Mouse (Mus musculus): Measurements from ENCODE around the gene Casq2. TPM values are rescaled to one million over a fixed set of nuclear protein-coding genes. Genes with fewer than 3 reads are reported as not detected.

The Casq2 gene
- polyA plus RNA-seq, 1 experiment from 2014 or later, result 7.0 TPM

DNA sequence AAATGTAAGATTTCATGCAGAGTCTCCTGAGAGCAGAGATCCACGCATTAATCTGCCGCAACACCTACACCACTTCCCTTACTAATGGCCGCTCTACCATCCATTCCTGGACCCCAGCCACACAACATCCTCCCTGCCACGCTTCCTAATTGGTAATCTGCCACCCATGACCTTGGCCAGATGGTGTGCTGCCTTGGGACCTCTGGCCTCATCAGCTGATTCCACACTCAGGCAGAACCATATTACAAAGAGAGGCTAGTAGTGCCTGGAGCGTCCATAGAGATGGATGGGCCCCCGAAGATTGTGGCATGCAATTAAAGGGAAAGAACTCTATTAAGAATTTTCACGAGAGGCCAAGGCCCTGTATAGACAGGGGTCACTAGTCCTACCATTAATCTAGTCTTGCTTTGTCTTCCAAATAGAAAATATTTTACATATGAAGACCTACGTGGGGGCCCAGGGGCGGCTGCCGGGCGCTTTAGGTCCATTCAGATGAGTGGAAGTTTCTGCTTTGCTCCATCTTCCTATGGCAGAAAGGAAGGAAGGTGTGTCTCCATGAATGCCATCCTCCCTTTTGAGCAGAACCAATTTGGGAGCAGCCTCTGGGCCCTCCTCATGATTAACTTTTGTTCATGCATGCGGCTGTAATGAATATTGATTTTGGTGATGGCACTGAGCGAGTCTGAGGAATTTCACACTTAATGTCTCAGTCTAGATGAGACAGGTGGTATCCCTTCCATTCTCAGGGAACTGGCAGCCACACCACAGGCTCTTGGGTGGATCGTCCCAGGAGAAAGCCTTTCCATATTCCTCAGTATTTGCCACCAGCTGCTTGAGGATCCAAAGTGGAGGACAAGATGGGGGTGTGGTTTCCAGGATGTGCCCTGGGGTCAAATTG is 36.8 kb upstream of the Casq2 start:
- DNase-seq (ENCODE audit: low spot score), result no peak
- no peak for ATAC-seq
- TF ChIP-seq EP300 (IDR thresholded peaks at IDR 0.05) (no peak), CTCF (IDR thresholded peaks at IDR 0.05) (no peak)
- Histone ChIP-seq H3K4me1 (ENCODE audit: insufficient read depth, low read depth, low read length) (no peaks in the 10 kb centered on the region), H3K27me3 (replicated peaks; ENCODE audit: insufficient read depth, low read length) (no peaks in the 10 kb centered on the region), H3K4me3 (ENCODE audit: low read depth, low read length) (no peak overlapping the region), H3K27ac (ENCODE audit: low read length) (no peak overlapping the region), H3K9me3 (ENCODE audit: low read length) (no peaks in the 10 kb centered on the region), H3K4me2 (replicated peaks; ENCODE audit: low read depth, low read length) (no peak overlapping the region), H3K36me3 (ENCODE audit: insufficient read depth, low read length) (no peaks in the 10 kb centered on the region), H3K9ac (replicated peaks; ENCODE audit: low read depth) (no peak overlapping the region)
- WGBS, result 81% methylated on average over 14 of the region's 14 CpGs

DNA sequence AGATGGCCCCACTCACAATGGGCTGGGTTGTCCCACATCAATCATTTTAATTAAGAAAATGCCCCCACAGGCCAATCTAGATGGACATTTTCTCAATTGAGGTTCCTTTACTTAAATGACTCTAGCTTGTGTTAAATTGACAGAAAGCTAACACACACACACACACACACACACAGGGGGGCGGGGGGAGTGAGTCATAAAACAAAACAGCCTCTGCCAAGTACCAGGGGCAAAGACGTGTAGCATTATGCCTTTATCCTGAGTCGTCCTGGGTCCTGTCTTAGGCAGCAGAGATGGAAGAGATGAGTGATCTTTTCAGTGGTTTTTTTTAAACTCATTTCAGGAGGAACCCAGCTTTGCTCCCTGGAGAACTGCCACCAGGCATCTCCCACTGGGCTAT is 34.2 kb upstream of the Casq2 start:
- DNase-seq (ENCODE audit: low spot score) (no peak), ATAC-seq (no peak)
- Histone ChIP-seq H3K4me3 (ENCODE audit: low read depth, low read length) (no peak overlapping the region), H3K36me3 (ENCODE audit: insufficient read depth, low read length) (no peaks in the 10 kb centered on the region), H3K9me3 (ENCODE audit: low read length) (no peaks in the 10 kb centered on the region), H3K9ac (replicated peaks; ENCODE audit: low read depth) (no peak overlapping the region), H3K27ac (ENCODE audit: low read length) (no peak overlapping the region), H3K4me2 (replicated peaks; ENCODE audit: low read depth, low read length) (no peak overlapping the region), H3K27me3 (replicated peaks; ENCODE audit: insufficient read depth, low read length) (no peaks in the 10 kb centered on the region), H3K4me1 (ENCODE audit: insufficient read depth, low read depth, low read length) (no peaks in the 10 kb centered on the region)
- 54% methylated on average over 3 of the region's 3 CpGs for WGBS
- TF ChIP-seq EP300 (IDR thresholded peaks at IDR 0.05) (no peak), CTCF (IDR thresholded peaks at IDR 0.05) (no peak)

DNA sequence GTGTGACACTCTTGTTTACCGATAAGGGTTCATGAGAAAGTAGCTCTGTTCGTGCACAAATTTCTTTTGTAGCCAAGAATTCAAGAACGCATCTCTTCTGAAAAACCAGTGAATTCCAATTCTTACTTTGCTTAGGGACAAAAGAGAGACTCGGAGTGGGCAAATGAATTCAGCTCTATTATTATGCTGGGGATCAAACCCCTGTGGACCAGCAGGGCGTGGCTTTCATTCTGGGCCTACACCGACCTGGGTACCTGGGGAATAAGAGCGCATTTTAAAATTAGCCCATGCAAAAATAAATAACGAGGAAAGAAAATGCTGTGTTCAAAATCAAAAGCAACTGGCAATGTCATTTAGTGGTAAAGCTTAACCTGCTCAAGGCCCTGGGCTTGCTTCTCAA is 32.9 kb upstream of the Casq2 start:
- DNase-seq (ENCODE audit: low spot score) (no peak), ATAC-seq (no peak)
- no peak overlapping the region for H3K9ac ChIP-seq (replicated peaks; ENCODE audit: low read depth)
- H3K4me1 ChIP-seq (ENCODE audit: insufficient read depth, low read depth, low read length), result no peaks in the 10 kb centered on the region
- H3K27ac ChIP-seq (ENCODE audit: low read length), result no peak overlapping the region
- no peak overlapping the region for H3K4me2 ChIP-seq (replicated peaks; ENCODE audit: low read depth, low read length)
- WGBS, result 51% methylated on average over 8 of the region's 8 CpGs
- TF ChIP-seq EP300 (IDR thresholded peaks at IDR 0.05), result no peak
- no peak for TF ChIP-seq CTCF (IDR thresholded peaks at IDR 0.05)
- H3K9me3 ChIP-seq (ENCODE audit: low read length), result no peaks in the 10 kb centered on the region
- H3K4me3 ChIP-seq (ENCODE audit: low read depth, low read length), result no peak overlapping the region
- no peaks in the 10 kb centered on the region for H3K27me3 ChIP-seq (replicated peaks; ENCODE audit: insufficient read depth, low read length)
- no peaks in the 10 kb centered on the region for H3K36me3 ChIP-seq (ENCODE audit: insufficient read depth, low read length)

DNA sequence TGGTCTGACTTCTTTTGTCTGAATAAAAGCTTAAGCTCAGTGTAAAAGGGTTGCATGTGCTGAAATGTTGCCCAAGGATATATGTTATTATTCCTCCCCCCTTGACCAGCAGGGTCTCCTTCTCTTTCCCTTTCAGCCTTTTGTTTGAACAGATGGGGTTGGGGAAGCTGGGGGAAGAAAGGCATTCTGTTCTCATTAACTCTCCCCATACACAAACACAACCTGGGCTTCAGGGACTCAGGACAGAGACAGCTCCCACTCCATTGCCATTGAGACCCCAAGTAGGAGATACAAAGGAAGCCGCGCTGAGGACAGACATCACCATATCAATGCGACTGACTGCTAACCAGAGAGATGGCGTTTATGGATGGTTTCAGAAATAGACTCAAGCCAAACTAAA is 30.3 kb upstream of the Casq2 start:
- H3K27ac ChIP-seq (ENCODE audit: low read length), result no peak overlapping the region
- TF ChIP-seq EP300 (IDR thresholded peaks at IDR 0.05) (no peak), CTCF (IDR thresholded peaks at IDR 0.05) (no peak)
- no peaks in the 10 kb centered on the region for H3K4me1 ChIP-seq (ENCODE audit: insufficient read depth, low read depth, low read length)
- ATAC-seq (no peak), DNase-seq (ENCODE audit: low spot score) (no peak)
- no peak overlapping the region for H3K4me2 ChIP-seq (replicated peaks; ENCODE audit: low read depth, low read length)
- no peak overlapping the region for H3K4me3 ChIP-seq (ENCODE audit: low read depth, low read length)
- H3K9me3 ChIP-seq (ENCODE audit: low read length), result no peaks in the 10 kb centered on the region
- no peak overlapping the region for H3K9ac ChIP-seq (replicated peaks; ENCODE audit: low read depth)
- no peaks in the 10 kb centered on the region for H3K36me3 ChIP-seq (ENCODE audit: insufficient read depth, low read length)
- 56% methylated on average over 4 of the region's 4 CpGs for WGBS
- H3K27me3 ChIP-seq (replicated peaks; ENCODE audit: insufficient read depth, low read length), result no peaks in the 10 kb centered on the region

DNA sequence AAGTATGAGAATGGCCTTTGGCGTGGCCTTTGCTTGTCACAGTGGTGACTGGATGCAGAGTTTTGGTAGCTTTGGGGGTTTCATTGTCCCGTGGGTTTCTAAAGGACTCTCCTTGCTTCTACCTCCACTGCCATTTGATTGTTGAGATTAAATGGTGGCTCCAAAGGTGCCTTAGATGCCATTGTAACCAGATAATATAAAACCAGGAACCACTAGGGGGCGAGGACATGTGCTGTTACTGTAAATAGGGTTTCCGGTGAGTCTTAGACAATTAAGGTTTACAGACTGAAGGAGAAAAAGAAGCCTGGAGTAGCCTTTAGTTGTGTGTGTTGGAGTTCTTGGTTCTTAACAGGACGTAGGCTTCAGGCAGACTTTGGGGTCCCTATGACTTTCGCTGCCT is 26.1 kb upstream of the Casq2 start:
- no peak overlapping the region for H3K27ac ChIP-seq (ENCODE audit: low read length)
- H3K36me3 ChIP-seq (ENCODE audit: insufficient read depth, low read length), result no peaks in the 10 kb centered on the region
- H3K4me2 ChIP-seq (replicated peaks; ENCODE audit: low read depth, low read length), result no peak overlapping the region
- H3K9me3 ChIP-seq (ENCODE audit: low read length), result no peaks in the 10 kb centered on the region
- no peaks in the 10 kb centered on the region for H3K27me3 ChIP-seq (replicated peaks; ENCODE audit: insufficient read depth, low read length)
- H3K4me1 ChIP-seq (ENCODE audit: insufficient read depth, low read depth, low read length), result no peaks in the 10 kb centered on the region; the same call in 1 of the 2 replicates
- H3K4me3 ChIP-seq (ENCODE audit: low read depth, low read length), result no peak overlapping the region
- DNase-seq (ENCODE audit: low spot score), result no peak
- no peak for ATAC-seq
- TF ChIP-seq CTCF (IDR thresholded peaks at IDR 0.05) (peak; percentile 40; the same call in 1 of the 2 replicates), EP300 (IDR thresholded peaks at IDR 0.05) (no peak)
- WGBS, result 77% methylated on average over 6 of the region's 6 CpGs
- no peak overlapping the region for H3K9ac ChIP-seq (replicated peaks; ENCODE audit: low read depth)

DNA sequence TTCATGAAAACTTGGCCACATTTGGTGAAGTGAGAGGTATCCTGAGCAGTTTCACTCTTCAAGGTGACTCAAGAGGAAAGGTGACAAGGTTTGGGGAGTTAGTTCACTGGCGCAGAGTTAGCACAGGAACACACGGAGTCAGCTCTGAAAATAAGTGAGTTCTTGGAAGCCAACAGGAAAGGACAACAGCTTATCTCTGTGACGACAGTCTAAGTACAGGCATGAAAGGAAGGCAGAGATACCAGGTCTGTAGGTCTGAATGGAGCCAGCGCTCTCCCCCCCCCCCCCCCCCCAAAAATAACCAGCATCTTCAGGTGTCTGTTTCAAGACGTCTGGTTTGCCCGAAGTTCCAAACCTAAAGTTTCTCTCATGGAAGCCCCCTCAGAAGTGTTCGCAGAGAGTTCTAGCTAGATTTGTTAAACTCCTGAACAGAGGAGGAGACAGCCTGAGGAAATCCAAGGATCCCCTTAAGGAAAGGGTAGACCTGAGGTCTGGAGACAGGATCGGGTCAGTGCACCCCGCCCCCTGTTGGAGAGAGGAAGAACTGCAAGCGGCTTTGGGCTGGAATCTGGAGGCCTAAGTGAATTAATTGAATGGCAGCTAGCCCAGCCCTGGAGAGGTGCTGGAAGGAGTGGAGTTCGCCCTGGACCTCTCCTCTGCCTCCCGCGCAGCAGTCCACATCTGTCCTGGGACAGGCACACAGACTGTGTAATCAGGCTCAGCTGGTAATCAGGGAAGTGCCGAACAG is 24.1 kb upstream of the Casq2 start:
- no peak overlapping the region for H3K27ac ChIP-seq (ENCODE audit: low read length)
- H3K27me3 ChIP-seq (replicated peaks; ENCODE audit: insufficient read depth, low read length), result no peaks in the 10 kb centered on the region
- no peaks in the 10 kb centered on the region for H3K9me3 ChIP-seq (ENCODE audit: low read length)
- H3K4me1 ChIP-seq (ENCODE audit: insufficient read depth, low read depth, low read length), result no peaks in the 10 kb centered on the region; the same call in 1 of the 2 replicates
- DNase-seq (ENCODE audit: low spot score) (peak; percentile 65), ATAC-seq (peak; percentile 65)
- H3K9ac ChIP-seq (replicated peaks; ENCODE audit: low read depth), result no peak overlapping the region
- 31% methylated on average over 14 of the region's 14 CpGs for WGBS
- H3K4me2 ChIP-seq (replicated peaks; ENCODE audit: low read depth, low read length), result no peak overlapping the region
- H3K36me3 ChIP-seq (ENCODE audit: insufficient read depth, low read length), result no peaks in the 10 kb centered on the region
- no peak overlapping the region for H3K4me3 ChIP-seq (ENCODE audit: low read depth, low read length)
- TF ChIP-seq EP300 (IDR thresholded peaks at IDR 0.05) (no peak), CTCF (IDR thresholded peaks at IDR 0.05) (peak; percentile 85)
